Mouse (Mus musculus) C2C12 (cell line): ENCODE data around the gene Samd4.

Experiments
- CTCF ChIP-seq: IDR thresholded peaks from one replicate; pipeline ENCODE4 v1.5.1; 2011; ENCODE audit not compliant: control insufficient read depth, insufficient read depth, insufficient read length
- FOSL1 ChIP-seq: IDR thresholded peaks from one replicate; pipeline ENCODE4 v1.8.0; 2011; ENCODE audit warnings: mild to moderate bottlenecking, low read length; ENCODE audit not compliant: poor library complexity, insufficient read depth, severe bottlenecking
- MAX ChIP-seq: IDR thresholded peaks from one replicate; pipeline ENCODE4 v1.6.1; 2011; ENCODE audit warnings: mild to moderate bottlenecking, control low read depth
- MYOD1 ChIP-seq: IDR thresholded peaks from one replicate; pipeline ENCODE4 v1.6.1; 2011; ENCODE audit warnings: low read depth; ENCODE audit not compliant: control insufficient read depth, insufficient read length
- USF1 ChIP-seq: IDR thresholded peaks from one replicate; pipeline ENCODE4 v1.6.1; 2011; ENCODE audit warnings: low read depth, mild to moderate bottlenecking, control low read depth, moderate library complexity

GRCm38 (mm10) chr14:46945903-46946490, 63.3 kb downstream of the Samd4 start:
- TF ChIP-seq MAX (no peak), CTCF (no peak), USF1 (no peak), MYOD1 (no peak), FOSL1 (no peak)
